Mouse (Mus musculus) frontal cortex, postnatal 10 days (tissue): Measurements from ENCODE around the gene Rgp1.

ENCODE experiments used
- DNase-seq, 2 experiments: peaks; one replicate each; pipeline ENCODE4 v3.0.0; 2022; ENCODE audit warnings: low spot score in 2 of 2, mixed read lengths in 1 of 2

Rgp1 gene

DNA sequence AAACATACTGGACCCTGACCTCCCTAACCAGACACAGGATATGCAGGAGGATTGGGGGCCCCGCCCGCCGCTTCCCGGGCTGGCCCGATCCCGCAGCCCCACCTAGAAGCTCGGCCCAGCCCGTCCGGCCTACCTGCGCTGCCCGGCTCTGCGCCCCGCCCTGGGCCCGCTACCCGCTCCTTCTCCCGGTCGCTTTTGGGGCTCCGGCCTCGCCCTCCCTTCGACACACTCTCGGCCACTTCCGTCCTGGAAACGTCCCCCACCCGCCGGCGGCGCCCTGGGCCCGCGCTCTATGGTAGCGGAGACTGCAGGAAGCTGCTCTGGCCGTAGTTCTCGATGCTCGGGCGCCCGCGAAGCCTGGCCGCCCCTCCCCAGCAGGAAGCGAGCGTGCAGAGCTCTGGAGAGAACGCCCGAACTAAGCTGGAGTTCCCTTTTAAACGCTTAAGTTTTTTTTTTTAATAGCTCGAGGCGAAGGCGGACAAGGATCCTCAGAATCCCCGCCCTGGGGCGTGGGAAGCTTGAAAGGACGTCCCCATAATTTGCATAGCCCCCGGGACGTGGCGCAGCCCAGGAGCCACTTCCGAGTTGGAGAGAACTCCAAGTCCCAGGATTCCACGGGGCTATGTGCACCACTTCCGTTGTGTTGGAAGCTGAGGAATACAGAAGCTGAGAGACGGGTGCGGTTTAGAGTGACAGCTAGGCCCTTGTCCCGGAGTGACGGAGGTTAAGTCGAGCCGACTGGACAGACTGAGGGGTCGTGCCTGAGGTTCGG, 16.3 kb upstream of the Rgp1 start, which contains the start of the genes Creb3 and Tln1:
TSS of gene Creb3 (plus strand) at position 336 of the 772 bp plus-strand sequence.
TSS of gene Tln1 (minus strand) at position 695 of the 772 bp plus-strand sequence.
- DNase-seq, result peak; percentile 93

- DNase-seq, result no peak
These were observed 15.5 kb upstream of the Rgp1 start for GRCm38 (mm10) chr4:43562769-43563600.

DNA sequence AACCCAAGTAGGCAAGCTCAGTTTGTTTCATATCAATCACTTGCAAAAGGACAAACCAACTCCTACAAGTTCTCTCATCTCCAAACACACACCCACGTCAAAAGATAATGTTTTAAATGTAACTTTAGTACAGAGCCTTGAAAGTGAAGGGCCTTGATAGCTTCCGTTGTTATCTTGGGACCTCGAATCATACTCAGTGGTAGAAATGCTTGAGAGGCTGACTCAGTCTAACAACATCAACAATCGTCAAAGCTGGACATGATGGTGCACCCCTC, 15.0 kb upstream of the Rgp1 start:
- no peak for DNase-seq

DNA sequence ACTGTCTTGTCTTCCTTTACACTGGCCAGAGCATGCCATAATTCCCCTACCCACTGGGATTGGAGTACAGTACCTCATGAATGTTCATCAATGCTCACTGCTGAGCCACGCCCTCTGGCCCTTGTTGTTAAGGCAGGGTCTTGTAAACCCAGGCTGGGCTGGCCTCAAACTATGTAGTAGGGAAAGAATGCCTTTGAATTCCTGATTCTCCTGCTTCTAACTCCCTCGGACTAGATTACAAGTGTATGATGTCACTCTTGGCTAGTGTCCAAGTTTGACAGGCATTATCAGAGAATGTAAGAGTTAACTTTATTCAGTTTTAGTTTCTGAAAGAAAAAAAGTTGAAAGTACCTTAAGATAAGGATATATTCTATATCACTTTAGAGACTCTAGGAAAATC, 14.3 kb upstream of the Rgp1 start:
- no peak for DNase-seq

GRCm38 (mm10) chr4:43567140-43567539, 11.4 kb upstream of the Rgp1 start:
- no peak for DNase-seq

GRCm38 (mm10) chr4:43571395-43572045, 7.0 kb upstream of the Rgp1 start:
- no peak for DNase-seq

GRCm38 (mm10) chr4:43573561-43573960, 5.0 kb upstream of the Rgp1 start:
- DNase-seq, result no peak

DNA sequence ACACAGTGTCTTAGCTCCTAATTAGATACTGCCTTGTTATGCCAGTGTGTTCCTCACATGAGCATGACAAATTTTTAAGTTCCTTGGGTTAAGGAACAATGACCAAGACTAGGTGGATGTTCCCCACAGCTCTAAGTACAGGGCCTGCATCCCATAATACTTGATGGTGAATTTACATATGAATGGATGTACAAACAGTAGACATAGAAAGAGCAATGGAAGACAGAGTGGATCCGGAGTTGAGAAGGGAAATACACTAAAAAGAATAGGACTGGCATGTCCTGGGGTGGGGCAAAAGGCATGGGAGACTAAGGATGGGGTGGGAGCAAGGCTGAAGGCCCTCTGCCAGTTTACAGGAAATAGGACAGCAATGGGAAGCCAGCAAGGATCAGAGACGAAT, 3.2 kb upstream of the Rgp1 start:
- DNase-seq, result no peak

GRCm38 (mm10) chr4:43577237-43577881, 1.2 kb upstream of the Rgp1 start:
- DNase-seq, result no peak

GRCm38 (mm10) chr4:43579256-43579655, 741 bp downstream of the Rgp1 start:
- no peak for DNase-seq

DNA sequence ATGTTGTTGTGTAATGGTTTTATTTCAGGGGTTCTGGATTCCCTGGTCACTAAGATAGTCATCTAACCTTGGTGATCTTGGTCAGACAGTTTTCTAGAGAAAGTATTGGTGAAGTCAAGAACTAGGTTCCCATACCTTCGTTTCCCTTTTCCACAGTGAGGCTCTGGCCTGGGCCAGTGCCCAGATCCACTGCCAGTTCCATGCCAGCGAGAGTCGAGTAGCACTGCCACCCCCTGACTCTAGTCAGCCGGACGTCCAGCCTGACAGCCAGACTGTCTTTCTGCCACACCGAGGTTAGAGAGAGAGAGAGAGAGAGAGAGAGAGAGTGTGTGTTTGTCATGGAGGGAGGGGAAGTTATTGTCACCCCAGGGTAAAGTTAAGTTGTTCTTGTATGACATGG, 1.2 kb downstream of the Rgp1 start:
- DNase-seq, result no peak

DNA sequence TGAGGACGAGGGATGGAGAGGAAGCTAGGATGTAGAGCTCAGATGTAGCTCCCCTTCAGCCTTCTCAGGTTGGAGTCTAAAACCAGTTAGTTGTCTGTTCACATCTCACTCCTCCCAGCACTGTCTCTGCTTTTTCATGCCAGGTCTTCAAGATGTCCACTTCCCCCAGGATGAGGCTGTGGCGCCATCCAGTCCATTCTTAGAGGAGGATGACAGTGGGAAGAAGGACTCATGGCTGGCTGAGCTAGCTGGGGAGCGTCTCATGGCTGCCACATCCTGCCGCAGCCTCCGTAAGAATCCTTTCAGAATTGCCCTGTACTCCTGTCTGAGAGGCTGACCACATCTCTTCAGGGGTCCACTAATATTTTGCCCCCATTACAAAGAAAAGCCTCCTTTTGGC, 2.2 kb downstream of the Rgp1 start:
- no peak for DNase-seq

- DNase-seq, result no peak
These were observed 2.9 kb downstream of the Rgp1 start for GRCm38 (mm10) chr4:43581381-43581780.

GRCm38 (mm10) chr4:43582241-43582640, 3.7 kb downstream of the Rgp1 start:
- DNase-seq, result no peak

DNA sequence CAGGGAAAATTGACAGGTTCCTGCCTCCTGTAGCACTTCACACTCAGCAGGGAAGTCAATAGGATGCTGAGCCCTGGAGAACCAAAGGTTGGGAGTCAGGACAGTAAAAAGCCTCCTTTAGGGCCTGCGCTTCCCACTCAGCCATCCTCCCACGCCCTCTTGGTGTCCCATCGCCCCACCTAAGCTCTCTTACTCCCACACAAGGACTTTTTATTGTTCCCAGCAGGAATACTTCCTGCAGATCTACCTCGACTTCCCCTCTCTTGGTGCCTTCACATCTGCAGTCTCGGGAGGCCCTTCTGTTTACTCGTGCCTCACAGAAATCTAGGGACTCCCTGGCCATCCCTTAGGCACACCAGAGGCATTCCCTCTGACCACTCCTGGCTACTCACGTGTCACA, 4.9 kb downstream of the Rgp1 start:
- DNase-seq, result no peak

DNA sequence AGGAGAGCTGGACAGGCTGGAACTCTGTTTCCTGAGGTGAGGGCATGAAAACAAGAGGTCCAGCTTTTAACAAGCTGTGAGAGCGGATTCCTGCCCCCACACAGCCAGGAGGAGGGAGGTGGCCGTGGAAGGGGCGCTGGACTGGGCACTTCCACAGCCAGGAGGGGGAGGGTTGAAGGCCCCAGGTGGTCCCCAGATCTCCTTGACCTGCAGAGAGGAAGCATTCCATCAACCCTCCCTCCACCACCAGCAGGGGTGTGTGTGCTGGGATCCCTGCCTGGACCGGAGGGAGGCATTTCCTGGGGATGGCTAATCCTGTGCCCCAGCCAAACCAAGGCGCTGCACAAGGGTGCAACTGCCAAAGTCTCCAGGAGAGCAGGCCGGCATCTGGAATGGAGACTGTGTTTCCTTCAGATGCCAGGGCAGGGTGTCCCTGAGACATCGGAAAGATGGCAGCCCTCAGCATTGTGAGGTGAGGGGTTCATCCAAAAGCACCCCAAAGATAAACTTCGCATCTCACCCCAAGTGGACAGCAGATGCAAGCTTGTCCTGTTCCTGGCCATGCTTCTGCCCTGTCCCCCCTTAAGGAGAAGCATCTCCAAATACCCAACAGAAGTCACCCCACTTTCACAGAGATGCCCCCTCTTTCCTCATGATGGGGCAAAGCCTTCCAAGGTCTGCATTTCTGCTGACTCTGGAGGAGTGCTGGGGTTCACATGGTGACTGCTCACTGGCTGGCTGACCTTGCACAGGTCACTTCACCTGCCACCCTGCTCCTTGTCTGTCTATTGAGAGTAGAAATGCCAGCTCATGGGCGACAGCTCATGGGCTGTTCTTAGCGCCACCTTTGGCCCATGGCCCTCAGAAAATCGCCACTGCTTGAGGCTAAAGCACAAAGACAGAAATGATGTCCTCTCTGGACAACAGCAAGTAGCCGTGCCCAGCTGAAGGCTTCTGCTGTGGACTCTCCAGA, 6.2 kb downstream of the Rgp1 start, which contains the start of gene Msmp:
TSS of gene Msmp (minus strand) at position 51 of the 973 bp plus-strand sequence.
- DNase-seq, result no peak

DNA sequence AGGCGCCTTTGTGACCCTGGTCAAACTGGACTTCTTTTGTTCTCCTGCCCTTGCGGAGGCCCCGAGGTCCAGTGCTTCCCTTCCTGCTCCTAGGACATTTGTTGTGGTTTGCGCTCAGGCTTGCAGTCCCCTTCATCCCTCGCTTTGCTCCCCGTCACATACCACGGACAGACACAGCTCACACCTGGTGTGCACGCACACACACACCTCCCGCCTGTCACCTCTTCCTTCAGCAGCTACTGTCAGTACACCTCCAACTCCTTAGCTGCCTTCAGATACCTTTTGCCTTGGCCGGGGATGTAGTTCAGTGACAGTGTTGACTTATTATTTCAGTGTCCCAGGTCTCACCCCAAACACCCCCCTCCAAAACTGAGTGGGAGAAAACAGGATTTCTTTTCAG, 7.2 kb downstream of the Rgp1 start:
- no peak for DNase-seq

GRCm38 (mm10) chr4:43586411-43586810, 7.9 kb downstream of the Rgp1 start:
- DNase-seq, result no peak

- DNase-seq, result no peak
These were observed 9.2 kb downstream of the Rgp1 start for GRCm38 (mm10) chr4:43587681-43588080.

DNA sequence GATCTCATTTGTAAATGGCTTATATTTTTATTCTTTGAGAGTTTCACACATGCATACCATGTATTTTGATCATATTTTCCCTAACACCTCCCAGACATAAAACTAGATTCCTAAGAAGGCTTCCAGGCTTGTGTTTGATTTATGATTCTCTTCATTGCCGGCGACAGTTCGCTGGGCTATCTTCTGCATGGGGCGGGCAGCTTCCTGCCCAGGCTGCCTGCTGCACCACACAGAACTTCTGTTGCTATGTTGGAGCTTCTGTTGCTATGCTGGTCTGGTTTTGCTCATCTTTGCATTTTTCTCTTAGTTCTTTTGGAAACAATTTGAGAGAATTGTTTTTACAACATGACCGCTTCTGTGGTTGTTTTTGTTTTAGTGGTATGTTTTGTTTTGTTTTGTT, 13.0 kb downstream of the Rgp1 start:
- DNase-seq, result no peak

GRCm38 (mm10) chr4:43591961-43592360, 13.4 kb downstream of the Rgp1 start:
- no peak for DNase-seq
